Mouse (Mus musculus) neural tube, embryonic 13.5 days (tissue): ENCODE results near the gene Pif1. TPM values are rescaled to one million over a fixed set of nuclear protein-coding genes. Genes with fewer than 3 reads are reported as not detected.
A peak's percentile ranks its signal among the peaks of the same experiment; 100 is the strongest.

Source experiments
- ATAC-seq: fragments of 200-750 bp; cut with Nextera tagmentation; 2 replicates; pipeline ENCODE4 v1.8.0; 2017; ENCODE audit warnings: low read depth, mild to moderate bottlenecking, moderate TSS enrichment, moderate library complexity
- H3K27ac ChIP-seq: fragments of 300-500 bp; sonication (generic); replicated peaks from 2 replicates; pipeline ENCODE4 v1.5.1; 2015; ENCODE audit warnings: moderate library complexity, mild to moderate bottlenecking, inconsistent platforms
- H3K27me3 ChIP-seq: fragments of 300-500 bp; sonication (generic); 2 replicates; pipeline ENCODE4 v1.6.1; 2015; ENCODE audit warnings: mild to moderate bottlenecking, inconsistent platforms
- H3K36me3 ChIP-seq: fragments of 300-500 bp; sonication (generic); 2 replicates; pipeline ENCODE4 v1.6.1; 2015; ENCODE audit warnings: mild to moderate bottlenecking, inconsistent platforms
- H3K4me1 ChIP-seq: fragments of 300-500 bp; sonication (generic); replicated peaks from 2 replicates; pipeline ENCODE4 v1.6.1; 2015; ENCODE audit warnings: inconsistent platforms
- H3K4me2 ChIP-seq: fragments of 300-500 bp; sonication (generic); 2 replicates; pipeline ENCODE4 v1.6.1; 2015; ENCODE audit warnings: inconsistent platforms, mild to moderate bottlenecking, moderate library complexity
- H3K4me3 ChIP-seq: fragments of 300-500 bp; sonication (generic); 2 replicates; pipeline ENCODE4 v1.5.1; 2015; ENCODE audit warnings: mild to moderate bottlenecking, inconsistent platforms
- H3K9ac ChIP-seq: fragments of 300-500 bp; sonication (generic); 2 replicates; pipeline ENCODE4 v1.6.1; 2015; ENCODE audit warnings: moderate library complexity, mild to moderate bottlenecking, inconsistent platforms
- H3K9me3 ChIP-seq: fragments of 300-500 bp; sonication (generic); 2 replicates; pipeline ENCODE4 v1.6.1; 2016; ENCODE audit warnings: inconsistent platforms
- WGBS: fragments of 180-500 bp; shearing (Covaris S2); methylation state at CpG from one replicate; pipeline ENCODE4 v1.1.7; 2015; 5-methylcytosine and 5-hydroxymethylcytosine counted together
- polyA plus RNA-seq: library from polyadenylated mRNA; unstranded; fragments of >200 nt; fragmentation: Nextera tagmentation; extraction: Ambion mirVana; gene quantifications from 2 replicates; pipeline ENCODE4 v1.2.1, GENCODE M21; 2015

Pif1 gene
- polyA plus RNA-seq, 1 experiment from 2014 or later = 3.1 TPM

- WGBS = 94% methylated on average over 5 of the region's 5 CpGs
- Histone ChIP-seq H3K9ac (no peak overlapping the region), H3K36me3 (peaks cover 37% of the 10 kb centered on the region; the same call in 1 of the 2 replicates), H3K27ac (no peak overlapping the region), H3K4me3 (no peak overlapping the region), H3K9me3 (no peaks in the 10 kb centered on the region), H3K27me3 (no peaks in the 10 kb centered on the region), H3K4me1 (peaks cover 20% of the 10 kb centered on the region), H3K4me2 (no peak overlapping the region)
- ATAC-seq = no peak
Measured at GRCm38 (mm10) chr9:65563073-65563472, 23.9 kb upstream of the Pif1 start.

- 97% methylated on average over 2 of the region's 2 CpGs for WGBS
- no peak for ATAC-seq
- peaks cover 20% of the 10 kb centered on the region for H3K4me1 ChIP-seq
- H3K27me3 ChIP-seq = no peaks in the 10 kb centered on the region
- H3K27ac ChIP-seq = no peak overlapping the region
- no peak overlapping the region for H3K4me2 ChIP-seq
- H3K9ac ChIP-seq = no peak overlapping the region
- peaks cover 31% of the 10 kb centered on the region; the same call in 1 of the 2 replicates for H3K36me3 ChIP-seq
- no peak overlapping the region for H3K4me3 ChIP-seq
- no peaks in the 10 kb centered on the region for H3K9me3 ChIP-seq
Measured at GRCm38 (mm10) chr9:65564698-65565097, 22.3 kb upstream of the Pif1 start.

GRCm38 (mm10) chr9:65568787-65569186 lies 18.2 kb upstream of the Pif1 start:
- ATAC-seq = no peak
- H3K9ac ChIP-seq = no peak overlapping the region
- H3K4me1 ChIP-seq = no peaks in the 10 kb centered on the region
- no peaks in the 10 kb centered on the region for H3K9me3 ChIP-seq
- no peak overlapping the region for H3K4me2 ChIP-seq
- H3K4me3 ChIP-seq = no peak overlapping the region
- H3K27me3 ChIP-seq = no peaks in the 10 kb centered on the region
- peaks cover 28% of the 10 kb centered on the region for H3K36me3 ChIP-seq
- no peak overlapping the region for H3K27ac ChIP-seq
- 92% methylated on average over 6 of the region's 6 CpGs for WGBS

GRCm38 (mm10) chr9:65569491-65569971 lies 17.4 kb upstream of the Pif1 start:
- Histone ChIP-seq H3K9me3 (no peaks in the 10 kb centered on the region), H3K4me2 (no peak overlapping the region), H3K9ac (no peak overlapping the region), H3K36me3 (peaks cover 27% of the 10 kb centered on the region), H3K4me3 (no peak overlapping the region), H3K27me3 (no peaks in the 10 kb centered on the region), H3K4me1 (peaks cover under 1% of the 10 kb centered on the region; the same call in 1 of the 2 replicates), H3K27ac (no peak overlapping the region)
- ATAC-seq = no peak
- WGBS = 83% methylated on average over 6 of the region's 6 CpGs

GRCm38 (mm10) chr9:65572837-65573236 lies 14.1 kb upstream of the Pif1 start:
- no peak overlapping the region for H3K27ac ChIP-seq
- no peaks in the 10 kb centered on the region for H3K27me3 ChIP-seq
- no peak for ATAC-seq
- H3K9ac ChIP-seq = no peak overlapping the region
- peaks cover 17% of the 10 kb centered on the region for H3K36me3 ChIP-seq
- WGBS = 79% methylated on average over 6 of the region's 6 CpGs
- H3K9me3 ChIP-seq = no peaks in the 10 kb centered on the region
- H3K4me1 ChIP-seq = peaks cover 30% of the 10 kb centered on the region
- no peak overlapping the region for H3K4me3 ChIP-seq
- H3K4me2 ChIP-seq = no peak overlapping the region

GRCm38 (mm10) chr9:65574513-65575392 lies 12.2 kb upstream of the Pif1 start:
- Histone ChIP-seq H3K9ac (no peak overlapping the region), H3K4me3 (no peak overlapping the region), H3K9me3 (no peaks in the 10 kb centered on the region), H3K4me1 (peaks cover 49% of the 10 kb centered on the region), H3K27me3 (no peaks in the 10 kb centered on the region), H3K4me2 (no peak overlapping the region), H3K36me3 (peaks cover 9% of the 10 kb centered on the region), H3K27ac (no peak overlapping the region)
- whole genome bisulfite sequencing = 90% methylated on average over 11 of the region's 11 CpGs
- no peak for ATAC-seq

GRCm38 (mm10) chr9:65575393-65576196 lies 11.4 kb upstream of the Pif1 start:
- no peak overlapping the region for H3K4me2 ChIP-seq
- ATAC-seq = no peak
- WGBS = 76% methylated on average over 8 of the region's 8 CpGs

GRCm38 (mm10) chr9:65576861-65577510 lies 10.0 kb upstream of the Pif1 start:
- Histone ChIP-seq H3K4me1 (peaks cover 53% of the 10 kb centered on the region), H3K27ac (no peak overlapping the region), H3K4me3 (no peak overlapping the region), H3K36me3 (peaks cover 9% of the 10 kb centered on the region), H3K9ac (no peak overlapping the region), H3K4me2 (no peak overlapping the region), H3K27me3 (no peaks in the 10 kb centered on the region), H3K9me3 (no peaks in the 10 kb centered on the region)
- ATAC-seq = no peak
- 53% methylated on average over 7 of the region's 7 CpGs for WGBS

More at GRCm38 (mm10) chr9:65575393-65576196, 11.4 kb upstream of the Pif1 start:
- Histone ChIP-seq H3K4me3 (no peak overlapping the region), H3K4me1 (peaks cover 50% of the 10 kb centered on the region), H3K27me3 (no peaks in the 10 kb centered on the region), H3K36me3 (peaks cover 9% of the 10 kb centered on the region), H3K27ac (no peak overlapping the region), H3K9me3 (no peaks in the 10 kb centered on the region), H3K9ac (no peak overlapping the region)

GRCm38 (mm10) chr9:65577511-65578196 lies 9.3 kb upstream of the Pif1 start:
- 89% methylated on average over 4 of the region's 4 CpGs for WGBS
- Histone ChIP-seq H3K27ac (no peak overlapping the region), H3K9me3 (no peaks in the 10 kb centered on the region), H3K4me3 (no peak overlapping the region), H3K36me3 (peaks cover 3% of the 10 kb centered on the region), H3K27me3 (no peaks in the 10 kb centered on the region), H3K4me2 (no peak overlapping the region), H3K9ac (no peak overlapping the region), H3K4me1 (peaks cover 53% of the 10 kb centered on the region)
- no peak for ATAC-seq

GRCm38 (mm10) chr9:65578801-65579249 lies 8.1 kb upstream of the Pif1 start:
- Histone ChIP-seq H3K27me3 (no peaks in the 10 kb centered on the region), H3K4me3 (peak overlapping the region; percentile 52), H3K9ac (0 out of 2 replicates have a peak overlapping the region, but pooled peaks have one; percentile 71), H3K4me2 (peak overlapping the region; percentile 69), H3K36me3 (no peaks in the 10 kb centered on the region), H3K27ac (no peak overlapping the region), H3K4me1 (peaks cover 53% of the 10 kb centered on the region), H3K9me3 (no peaks in the 10 kb centered on the region)
- 63% methylated on average over 9 of the region's 9 CpGs for WGBS
- no peak for ATAC-seq

GRCm38 (mm10) chr9:65579781-65580371 lies 7.1 kb upstream of the Pif1 start, which contains the start of gene Plekho2:
Plekho2 (minus strand) TSS chr9:65580040.
- H3K4me2 ChIP-seq = peak within 1 kb of the TSS; percentile 69
- ATAC-seq = peak; percentile 94
- peak within 1 kb of the TSS; percentile 71 for H3K9ac ChIP-seq
- peak within 1 kb of the TSS; percentile 54 for H3K27ac ChIP-seq
- peaks cover 49% of the 10 kb centered on the region for H3K4me1 ChIP-seq
- H3K4me3 ChIP-seq = peak within 1 kb of the TSS; percentile 52
- H3K27me3 ChIP-seq = no peaks in the 10 kb centered on the region
- no peaks in the 10 kb centered on the region for H3K36me3 ChIP-seq
- H3K9me3 ChIP-seq = no peaks in the 10 kb centered on the region
- WGBS = under 1% methylated on average over 44 of the region's 45 CpGs
